Mouse (Mus musculus): ENCODE data around the gene Lamtor4. TPM values are rescaled to one million over a fixed set of nuclear protein-coding genes. Genes with fewer than 3 reads are reported as not detected.

The Lamtor4 gene
- total RNA-seq, 2 experiments from 2014 or later = 59.2 to 63.4 TPM

GRCm38 (mm10) chr5:138258542-138258941 lies 3.3 kb downstream of the Lamtor4 start:
- DNase-seq = no peak
- intact Hi-C loops (cut with DNase I) = loop anchor here (5.0 kb wide), 1 partner anchor 184 kb away; the partner anchor contains the start of gene Zfp157

DNA sequence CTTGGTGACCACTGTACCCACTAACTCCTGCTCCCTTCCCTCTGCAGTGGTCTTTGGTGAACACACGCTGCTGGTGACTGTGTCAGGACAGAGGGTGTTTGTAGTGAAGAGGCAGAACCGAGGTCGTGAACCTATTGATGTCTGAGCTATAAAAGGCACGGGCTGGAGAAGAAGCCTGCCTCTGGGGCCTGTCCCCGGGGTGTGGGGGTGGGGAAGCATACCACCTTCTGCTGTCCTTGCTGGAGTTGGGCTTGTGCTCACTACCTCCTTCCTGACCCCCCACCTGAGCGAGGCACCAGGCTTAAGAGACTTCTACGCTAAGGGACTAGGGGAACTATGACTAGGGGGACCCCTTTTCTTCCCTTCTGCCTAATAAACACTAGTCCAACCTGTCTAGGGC lies 3.7 kb downstream of the Lamtor4 start:
- DNase-seq = no peak
- intact Hi-C loops (cut with DNase I) = loop anchor here (5.0 kb wide), 1 partner anchor 183 kb away; the partner anchor contains the start of gene Zfp157

- DNase-seq = no peak
- intact Hi-C loops (cut with DNase I) = loop anchor here (5.0 kb wide), 1 partner anchor 192 kb away; no protein-coding TSS in a partner anchor
Measured at GRCm38 (mm10) chr5:138260051-138260450, 4.8 kb downstream of the Lamtor4 start.

- no peak for DNase-seq
- intact Hi-C loops (cut with DNase I) = loop anchor here (5.0 kb wide), 1 partner anchor 191 kb away; no protein-coding TSS in a partner anchor
Measured at GRCm38 (mm10) chr5:138260834-138261233, 5.6 kb downstream of the Lamtor4 start.

GRCm38 (mm10) chr5:138262001-138262400 lies 6.7 kb downstream of the Lamtor4 start:
- intact Hi-C loops (cut with DNase I) = loop anchor here (5.0 kb wide), 1 partner anchor 190 kb away; no protein-coding TSS in a partner anchor
- DNase-seq = no peak

- intact Hi-C loops (cut with DNase I) = loop anchor here (5.0 kb wide), 1 partner anchor 190 kb away; no protein-coding TSS in a partner anchor
- DNase-seq = no peak
Measured at GRCm38 (mm10) chr5:138262582-138263240, 7.4 kb downstream of the Lamtor4 start.

GRCm38 (mm10) chr5:138263260-138264206 lies 8.3 kb downstream of the Lamtor4 start, which contains the start of gene BC037034:
BC037034 (minus strand) TSS chr5:138264033.
- intact Hi-C loops (cut with DNase I) = loop anchor here (5.0 kb wide), 1 partner anchor 189 kb away; no protein-coding TSS in a partner anchor
- DNase-seq = peak; percentile 88 to 92

GRCm38 (mm10) chr5:138264207-138264578 lies 8.9 kb downstream of the Lamtor4 start:
- no peak for DNase-seq
- intact Hi-C loops (cut with DNase I) = loop anchor here (5.0 kb wide), 1 partner anchor 188 kb away; no protein-coding TSS in a partner anchor

GRCm38 (mm10) chr5:138265712-138266111 lies 10.4 kb downstream of the Lamtor4 start:
- DNase-seq = no peak
- intact Hi-C loops (cut with DNase I) = no loop called here

- intact Hi-C loops (cut with DNase I) = no loop called here
- no peak for DNase-seq
Measured at GRCm38 (mm10) chr5:138267114-138267513, 11.8 kb downstream of the Lamtor4 start.

DNA sequence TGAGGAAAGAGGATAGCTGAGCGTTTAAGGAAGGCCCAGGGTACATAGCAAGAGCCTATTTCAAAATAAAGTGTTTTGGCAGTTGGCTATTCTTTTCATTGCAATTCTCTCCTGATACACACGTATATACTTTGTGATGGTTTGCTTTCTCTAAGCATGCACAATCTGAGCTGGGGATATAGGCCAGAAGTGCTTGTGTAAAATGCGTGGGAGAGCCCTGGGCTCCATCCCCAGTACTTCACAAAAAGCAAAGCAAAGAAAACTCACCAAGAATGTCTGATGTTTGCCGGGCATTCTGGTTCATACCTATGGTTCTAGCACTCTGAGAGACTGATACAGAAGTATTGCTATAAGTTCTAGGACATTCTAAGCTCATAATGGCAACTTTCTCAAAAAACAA lies 13.7 kb downstream of the Lamtor4 start:
- DNase-seq = no peak
- intact Hi-C loops (cut with DNase I) = no loop called here

- intact Hi-C loops (cut with DNase I) = no loop called here
Measured at GRCm38 (mm10) chr5:138271232-138271631, 15.9 kb downstream of the Lamtor4 start.

DNA sequence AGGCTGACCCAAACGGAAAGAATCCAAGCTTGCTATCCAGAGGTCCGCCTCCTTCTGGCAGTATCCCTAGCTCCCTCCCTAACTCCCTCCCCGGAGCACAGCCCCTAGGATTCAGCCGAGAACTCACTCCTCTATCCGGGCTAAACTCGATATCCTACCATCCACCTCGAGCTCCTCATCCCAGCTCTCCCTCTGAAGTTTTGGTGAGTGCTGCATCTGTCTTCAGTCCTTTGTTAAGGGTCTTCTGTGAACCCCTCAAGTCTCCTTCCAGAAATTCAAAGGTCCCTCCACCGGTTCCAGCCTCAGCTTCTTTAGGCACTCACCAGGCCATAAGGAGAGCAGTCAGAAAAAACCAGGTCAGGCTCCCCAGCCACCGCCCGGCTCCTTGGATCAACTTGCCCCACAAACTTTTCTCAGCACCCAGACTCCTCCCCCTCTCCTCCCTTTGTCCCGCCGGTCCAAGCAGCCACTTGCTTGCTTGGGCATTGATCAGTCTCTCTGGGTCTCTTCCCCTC lies 17.2 kb downstream of the Lamtor4 start, which contains the start of gene Gal3st4:
TSS of gene Gal3st4 (minus strand) at position 432 of the 515 bp plus-strand sequence.
- DNase-seq = peak; percentile 34 to 50
- intact Hi-C loops (cut with DNase I) = no loop called here

More at GRCm38 (mm10) chr5:138271232-138271631, 15.9 kb downstream of the Lamtor4 start:
- no peak for DNase-seq

- no peak for DNase-seq
- intact Hi-C loops (cut with DNase I) = no loop called here
Measured at GRCm38 (mm10) chr5:138274186-138274585, 18.9 kb downstream of the Lamtor4 start.

DNA sequence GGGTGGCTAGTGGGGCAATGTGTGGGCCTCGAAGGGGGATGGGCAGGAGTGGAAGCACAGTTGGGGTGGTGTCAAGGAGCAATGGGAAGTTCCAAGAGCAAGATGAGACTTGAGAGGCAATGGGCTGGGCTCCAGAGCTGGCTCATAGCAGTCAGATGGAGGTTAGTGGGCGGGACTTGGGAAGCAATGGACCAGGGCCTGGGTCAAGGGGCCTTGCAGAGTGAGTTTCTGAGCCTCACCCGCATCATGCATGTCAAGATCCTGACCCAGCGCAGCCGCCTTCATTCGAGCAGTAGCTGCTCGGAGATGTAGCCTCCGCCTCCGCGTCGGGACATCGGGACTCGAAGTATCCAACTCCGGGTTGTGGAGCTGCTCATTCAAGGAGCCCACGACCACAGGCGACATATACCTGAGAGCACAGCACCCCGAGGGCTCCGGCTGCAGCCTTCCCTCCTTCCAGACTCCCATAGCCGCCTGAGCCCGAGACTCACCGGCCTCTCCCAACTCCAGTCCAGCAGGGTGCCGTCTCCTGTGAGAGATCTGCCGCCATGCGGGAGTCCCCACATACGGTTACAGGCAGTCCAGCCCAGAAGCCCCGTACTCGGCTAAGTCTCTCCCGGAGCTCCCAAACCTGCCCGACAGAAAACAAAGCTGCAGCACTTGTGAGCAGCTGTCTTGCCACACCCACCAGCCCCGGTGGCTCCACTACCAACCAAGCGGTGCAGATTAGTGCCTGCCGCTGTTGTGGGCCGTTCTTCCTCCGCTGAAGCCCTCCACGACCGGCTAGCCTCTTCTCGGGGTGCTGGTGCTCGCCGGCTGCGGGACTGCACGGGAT lies 20.2 kb downstream of the Lamtor4 start:
- intact Hi-C loops (cut with DNase I) = no loop called here
- DNase-seq = no peak

- no peak for DNase-seq
- intact Hi-C loops (cut with DNase I) = no loop called here
Measured at GRCm38 (mm10) chr5:138277994-138278393, 22.7 kb downstream of the Lamtor4 start.

DNA sequence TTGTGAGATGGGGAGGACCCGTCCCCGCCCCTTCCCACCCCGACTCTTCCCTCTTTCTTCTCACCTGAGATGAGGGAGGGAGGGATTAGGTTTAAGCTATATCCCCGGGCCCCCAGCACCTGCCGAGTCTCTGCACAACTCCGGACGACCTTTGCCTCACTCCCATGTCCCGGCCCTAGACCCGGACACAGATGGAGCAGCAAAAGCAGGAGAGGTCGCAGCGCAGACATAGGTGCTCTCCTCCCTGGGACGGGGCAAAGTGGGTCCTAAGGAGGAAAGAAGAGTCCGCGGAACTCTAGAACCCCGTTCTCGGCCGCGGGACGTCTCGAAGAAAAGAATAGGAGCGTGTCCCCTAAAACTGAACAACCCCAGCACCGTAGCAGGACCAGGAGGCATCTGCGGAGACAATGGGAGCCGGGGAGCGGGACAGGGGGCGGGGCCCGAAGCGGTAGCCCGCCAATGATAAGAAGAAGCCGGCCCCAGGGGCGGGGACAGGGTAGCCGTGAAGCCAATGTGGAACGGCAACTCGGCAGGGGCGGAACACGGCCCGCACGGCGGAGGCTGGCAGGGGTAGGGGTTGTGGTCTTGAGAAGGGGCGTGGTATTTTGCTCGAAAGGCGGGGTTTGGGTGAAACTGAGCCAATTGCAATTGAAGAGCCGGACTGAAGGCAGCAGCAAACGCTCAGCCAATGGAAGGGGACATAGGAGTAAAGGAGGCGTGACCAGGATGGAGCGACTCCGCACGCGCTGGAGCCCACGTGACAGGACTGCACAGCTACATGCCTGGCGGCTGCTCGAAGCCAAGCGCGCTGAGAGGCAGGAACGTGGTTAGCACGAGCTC lies 24.5 kb downstream of the Lamtor4 start, which contains the start of the genes Gm43720, Gpc2 and Stag3:
TSS of gene Gm43720 (minus strand) at position 374 of the 840 bp plus-strand sequence.
TSS of gene Gpc2 (minus strand) at position 421 of the 840 bp plus-strand sequence.
TSS of gene Stag3 (plus strand) at position 656 of the 840 bp plus-strand sequence.
- intact Hi-C loops (cut with DNase I) = no loop called here
- DNase-seq = peak; percentile 80 to 81

DNA sequence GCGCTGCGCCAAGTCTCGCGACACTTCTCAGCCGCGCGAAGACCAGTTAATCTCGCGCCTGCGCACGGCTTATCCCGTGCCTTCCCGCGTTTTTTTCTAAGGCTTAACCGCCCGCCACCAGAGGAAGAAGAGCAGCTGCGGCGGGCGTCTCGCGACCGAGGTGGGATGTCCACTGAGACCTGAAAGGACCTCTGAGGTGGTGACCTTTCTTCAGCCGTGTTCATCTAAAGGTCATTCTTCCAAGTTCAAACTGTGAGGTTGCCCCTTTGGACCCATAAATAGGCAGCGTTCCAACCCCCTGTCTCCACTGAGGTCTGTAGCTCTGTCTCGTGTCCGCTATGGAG lies 25.1 kb downstream of the Lamtor4 start:
- intact Hi-C loops (cut with DNase I) = no loop called here
- DNase-seq = no peak

DNA sequence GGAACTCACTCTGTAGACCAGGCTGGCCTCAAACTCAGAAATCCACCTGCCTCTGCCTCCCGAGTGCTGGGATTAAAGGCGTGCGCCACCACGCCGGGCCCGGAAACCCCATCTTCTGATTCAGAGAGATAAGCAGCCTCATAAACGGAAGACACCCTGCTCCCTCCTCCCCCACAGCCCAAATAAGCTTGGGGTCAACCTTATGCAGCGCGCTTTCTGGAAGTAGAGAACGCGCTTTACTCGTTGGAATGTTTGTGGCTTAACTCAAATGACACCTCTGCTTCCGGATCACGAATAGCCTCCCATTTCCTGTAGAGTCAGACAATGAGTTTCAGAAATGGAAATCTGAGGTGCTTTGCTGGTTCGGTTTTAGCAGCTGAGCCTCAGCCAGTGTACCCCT lies 25.5 kb downstream of the Lamtor4 start:
- intact Hi-C loops (cut with DNase I) = no loop called here
- DNase-seq = no peak

Measured in heart, postnatal 14 days (tissue).